Mouse (Mus musculus) G1E (cell line): ENCODE measurements around the gene Sgf29. TPM values are rescaled to one million over a fixed set of nuclear protein-coding genes. Genes with fewer than 3 reads are reported as not detected.

ENCODE experiments used
- ATAC-seq: 2 replicates; pipeline ENCODE4 v1.8.0; 2016; ENCODE audit warnings: mild to moderate bottlenecking; ENCODE audit not compliant: insufficient number of reproducible peaks, poor library complexity, low FRiP score, severe bottlenecking; ENCODE audit errors: extremely low read depth
- DNase-seq: peaks from one replicate; pipeline ENCODE4 v3.0.0; 2012; ENCODE audit warnings: low spot score
- H3K27me3 ChIP-seq: 2 replicates; pipeline ENCODE4 v1.6.1; 2012; ENCODE audit warnings: mild to moderate bottlenecking, low read length, inconsistent platforms; ENCODE audit not compliant: insufficient read depth
- H3K36me3 ChIP-seq: replicated peaks from 2 replicates; pipeline ENCODE3; 2012; ENCODE audit warnings: mild to moderate bottlenecking, inconsistent platforms
- H3K4me1 ChIP-seq: 2 replicates; pipeline ENCODE4 v1.6.1; 2012; ENCODE audit warnings: low read depth, low read length, inconsistent platforms, mixed read lengths; ENCODE audit not compliant: insufficient read depth
- H3K4me3 ChIP-seq: 2 replicates; pipeline ENCODE4 v1.5.1; 2012; ENCODE audit warnings: low read depth, mild to moderate bottlenecking, inconsistent platforms, low read length, moderate library complexity, mixed read lengths
- H3K9me3 ChIP-seq: replicated peaks from 2 replicates; pipeline ENCODE4 v1.6.1; 2012; ENCODE audit warnings: inconsistent platforms
- CTCF ChIP-seq: IDR thresholded peaks from 2 replicates; pipeline ENCODE4 v1.5.1; 2012; ENCODE audit warnings: low read depth, low read length, inconsistent platforms, mixed read lengths
- GATA1 ChIP-seq: IDR thresholded peaks from 2 replicates; pipeline ENCODE4 v1.6.1; 2012; ENCODE audit warnings: borderline replicate concordance, low read length, inconsistent platforms, mixed read lengths
- GATA2 ChIP-seq: IDR thresholded peaks from 2 replicates; pipeline ENCODE4 v1.6.1; 2012; ENCODE audit warnings: low read depth, low read length, inconsistent platforms, borderline replicate concordance
- POLR2AphosphoS5 ChIP-seq: IDR thresholded peaks from 2 replicates; pipeline ENCODE4 v1.6.1; 2012; ENCODE audit warnings: low read depth, low read length, inconsistent platforms; ENCODE audit not compliant: insufficient replicate concordance
- TAL1 ChIP-seq: conservative IDR thresholded peaks from 2 replicates; pipeline ENCODE4 v1.6.1; 2012; ENCODE audit warnings: low read depth, low read length, inconsistent platforms, mixed read lengths
- polyA plus RNA-seq: library from polyadenylated mRNA; stranded (reverse); fragments of >175 nt; gene quantifications from 2 replicates; pipeline ENCODE4 v1.2.3, GENCODE M21; 2012
- total RNA-seq, 2 experiments: library from RNA; stranded (forward) in 1 of 2; stranded (reverse) in 1 of 2; fragments of 200-1000 nt in 1 of 2; fragments of >200 nt in 1 of 2; fragmentation: Nextera tagmentation in 1 of 2; gene quantifications; 2 replicates each; pipeline ENCODE4 v1.2.3; 2014 to 2017

Sgf29 gene
- total and polyA plus RNA-seq, 3 experiments, result 36.8 to 159 (median 124) TPM

DNA sequence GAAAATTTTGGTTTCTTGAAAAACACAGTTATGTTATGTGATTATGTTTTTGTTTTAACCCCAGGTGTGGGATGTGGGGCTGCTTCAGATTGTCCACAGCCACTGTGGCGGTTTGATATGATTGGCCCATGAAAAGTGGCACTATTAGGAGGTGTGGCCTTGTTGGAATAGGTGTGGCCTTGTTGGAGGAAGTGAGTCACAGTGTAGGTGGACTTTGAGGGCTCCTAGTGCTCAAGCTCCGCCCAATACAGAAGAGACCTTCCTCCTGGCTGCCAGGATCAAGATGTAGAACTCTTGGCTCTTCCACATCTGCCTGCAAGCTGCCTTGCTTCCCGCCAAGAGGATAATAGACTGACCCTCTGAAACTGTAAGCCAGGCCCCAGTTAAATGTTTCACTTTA is 36.4 kb upstream of the Sgf29 start:
- DNase-seq, result no peak
- Histone ChIP-seq H3K9me3 (no peaks in the 10 kb centered on the region), H3K4me1 (0 out of 2 replicates have a peak, but pooled peaks cover 6% of the 10 kb centered on the region), H3K4me3 (no peak overlapping the region), H3K36me3 (no peaks in the 10 kb centered on the region), H3K27me3 (peaks cover 36% of the 10 kb centered on the region)
- ATAC-seq, result no peak
- TF ChIP-seq POLR2AphosphoS5, result no peak
- TF ChIP-seq GATA2, result no peak
- TF ChIP-seq GATA1, result no peak
- no peak for TF ChIP-seq CTCF
- no peak for TF ChIP-seq TAL1

DNA sequence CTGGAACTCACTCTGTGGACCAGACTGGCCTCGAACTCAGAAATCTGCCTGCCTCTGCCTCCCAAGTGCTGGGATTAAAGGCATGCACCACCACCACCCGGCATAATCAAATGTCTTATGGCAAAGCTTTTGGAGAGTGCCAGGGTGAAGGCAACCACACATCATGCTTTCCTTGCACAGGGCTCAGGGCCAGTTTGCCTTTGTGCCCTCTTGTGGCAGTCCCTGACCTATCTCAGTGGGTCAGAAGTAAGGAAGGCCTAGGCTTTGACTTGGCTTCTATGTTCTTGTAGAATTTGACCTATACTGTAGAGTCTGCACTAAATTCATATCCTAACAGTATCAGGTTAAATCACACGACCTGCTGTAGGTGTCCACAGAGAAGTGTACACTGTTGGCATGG is 32.4 kb upstream of the Sgf29 start:
- DNase-seq (no peak), ATAC-seq (no peak)
- H3K27me3 ChIP-seq, result peaks cover 17% of the 10 kb centered on the region
- TF ChIP-seq GATA1, result no peak
- no peak for TF ChIP-seq GATA2
- no peak for TF ChIP-seq POLR2AphosphoS5
- TF ChIP-seq CTCF, result no peak
- no peak for TF ChIP-seq TAL1
- H3K4me1 ChIP-seq, result peaks cover 9% of the 10 kb centered on the region
- H3K9me3 ChIP-seq, result no peaks in the 10 kb centered on the region
- H3K4me3 ChIP-seq, result no peak overlapping the region
- H3K36me3 ChIP-seq, result no peaks in the 10 kb centered on the region

DNA sequence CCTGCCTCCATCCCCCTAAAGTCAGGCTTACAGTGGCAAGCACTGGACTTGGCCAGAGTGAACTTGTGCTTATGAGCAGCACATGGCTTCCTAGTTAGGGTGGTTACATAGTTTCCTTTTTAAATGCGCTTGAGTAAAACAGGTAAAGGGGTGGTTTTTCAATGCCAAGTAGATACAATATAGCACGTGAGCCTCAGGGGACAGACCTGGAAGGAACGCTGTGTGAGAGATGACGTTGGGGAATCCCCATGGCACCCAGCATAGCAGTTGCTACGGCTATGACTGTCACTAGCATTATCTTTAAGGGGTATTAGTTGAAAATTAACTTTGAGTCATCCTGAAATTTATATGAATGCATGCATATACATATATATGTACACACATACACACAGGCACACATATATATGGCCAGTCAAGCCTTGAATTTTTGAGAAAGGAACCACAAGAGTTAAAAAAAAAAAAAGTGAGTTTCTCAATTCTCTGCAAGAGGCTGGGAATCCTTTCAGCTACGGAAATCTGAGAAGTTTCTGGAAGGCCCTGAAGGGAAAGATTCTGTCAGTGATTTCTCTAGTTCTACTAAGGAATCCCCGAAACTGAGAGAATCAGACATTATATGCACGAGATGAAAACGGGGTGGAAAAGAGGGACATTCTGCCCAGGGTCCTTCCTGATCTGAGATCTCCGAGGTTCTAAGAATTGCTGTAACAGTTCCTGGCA is 29.4 kb upstream of the Sgf29 start:
- peaks cover 33% of the 10 kb centered on the region for H3K4me1 ChIP-seq
- no peak for ATAC-seq
- TF ChIP-seq GATA2, result no peak
- TF ChIP-seq GATA1, result no peak
- TF ChIP-seq TAL1, result no peak
- TF ChIP-seq CTCF, result no peak
- no peak for TF ChIP-seq POLR2AphosphoS5

DNA sequence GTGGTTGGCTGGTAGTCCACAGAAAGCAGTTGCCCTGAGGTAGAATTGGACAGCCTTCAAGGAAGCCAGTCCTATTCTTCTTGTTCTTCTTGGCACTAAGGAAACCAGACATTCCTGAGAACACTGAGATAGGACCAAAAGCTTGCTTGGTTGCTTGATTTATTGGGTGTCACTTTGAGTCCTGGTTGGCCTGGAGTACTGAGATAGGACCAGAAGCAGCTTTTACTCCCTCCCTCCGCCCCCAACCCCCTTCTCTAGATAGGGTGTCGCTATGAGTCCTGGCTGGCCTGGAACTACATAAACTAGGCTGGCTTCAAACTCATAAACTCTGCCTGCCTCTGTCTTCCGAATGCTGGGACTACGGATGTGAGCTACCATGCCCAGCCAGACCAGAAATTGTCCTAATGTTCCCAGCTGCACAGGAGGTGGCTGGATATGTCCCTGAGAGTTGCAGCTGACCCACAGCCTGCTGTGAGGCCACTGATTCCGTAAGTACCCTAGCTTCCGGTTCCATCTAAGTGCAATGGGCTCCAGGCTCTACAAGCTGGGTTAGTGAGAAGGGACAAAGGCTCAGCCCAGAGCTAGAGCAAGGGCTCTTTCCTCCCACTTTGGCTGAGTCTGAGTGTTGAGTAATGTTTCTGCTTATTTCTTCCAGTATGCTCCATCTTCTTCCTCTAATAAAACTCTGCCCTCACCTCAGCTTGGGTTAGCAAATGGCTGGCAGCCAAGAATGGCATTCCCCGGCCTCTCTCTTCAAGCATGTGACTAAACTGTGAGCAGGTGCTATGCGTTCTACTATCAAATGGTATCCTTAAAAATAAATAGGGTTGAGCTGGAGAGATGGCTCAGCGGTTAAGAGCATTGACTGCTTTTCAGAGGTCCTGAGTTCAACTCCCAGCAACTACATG is 27.4 kb upstream of the Sgf29 start:
- Histone ChIP-seq H3K4me1 (peaks cover 49% of the 10 kb centered on the region), H3K27me3 (peaks cover under 1% of the 10 kb centered on the region; the same call in 1 of the 2 replicates), H3K9me3 (no peaks in the 10 kb centered on the region), H3K4me3 (no peak overlapping the region), H3K36me3 (peaks cover 6% of the 10 kb centered on the region)
- ATAC-seq (no peak), DNase-seq (no peak)
- no peak for TF ChIP-seq GATA2
- TF ChIP-seq CTCF, result no peak
- no peak for TF ChIP-seq GATA1
- TF ChIP-seq POLR2AphosphoS5, result no peak
- TF ChIP-seq TAL1, result no peak

More for the DNA sequence above, 29.4 kb upstream of the Sgf29 start:
- DNase-seq, result no peak
- peaks cover 6% of the 10 kb centered on the region for H3K36me3 ChIP-seq
- peaks cover 11% of the 10 kb centered on the region for H3K27me3 ChIP-seq
- H3K4me3 ChIP-seq, result no peak overlapping the region
- H3K9me3 ChIP-seq, result no peaks in the 10 kb centered on the region

DNA sequence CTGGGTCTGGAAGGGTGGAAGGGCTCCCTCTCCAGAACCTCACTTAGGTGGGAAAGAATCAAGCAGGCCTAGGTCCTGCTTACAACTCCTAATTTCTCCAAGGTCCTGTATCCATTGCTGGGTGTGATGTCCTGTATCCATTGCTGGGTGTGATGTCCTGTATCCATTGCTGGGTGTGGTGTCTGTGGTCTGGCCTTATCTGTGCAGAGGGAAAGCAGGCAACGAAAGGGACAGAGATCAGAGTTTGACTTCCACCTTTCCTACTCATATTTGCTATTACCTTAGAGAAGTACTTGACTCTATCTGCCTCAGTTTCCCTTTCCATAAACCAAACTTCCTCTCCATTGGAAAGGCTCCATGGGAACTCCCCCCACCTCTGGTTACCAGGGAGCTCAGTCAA is 25.7 kb upstream of the Sgf29 start:
- no peak for ATAC-seq
- Histone ChIP-seq H3K36me3 (peaks cover 6% of the 10 kb centered on the region), H3K4me1 (peaks cover 52% of the 10 kb centered on the region), H3K27me3 (no peaks in the 10 kb centered on the region), H3K4me3 (no peak overlapping the region), H3K9me3 (no peaks in the 10 kb centered on the region)
- no peak for TF ChIP-seq GATA1
- no peak for TF ChIP-seq GATA2
- no peak for TF ChIP-seq TAL1
- TF ChIP-seq CTCF, result no peak
- TF ChIP-seq POLR2AphosphoS5, result no peak
- DNase-seq, result no peak

DNA sequence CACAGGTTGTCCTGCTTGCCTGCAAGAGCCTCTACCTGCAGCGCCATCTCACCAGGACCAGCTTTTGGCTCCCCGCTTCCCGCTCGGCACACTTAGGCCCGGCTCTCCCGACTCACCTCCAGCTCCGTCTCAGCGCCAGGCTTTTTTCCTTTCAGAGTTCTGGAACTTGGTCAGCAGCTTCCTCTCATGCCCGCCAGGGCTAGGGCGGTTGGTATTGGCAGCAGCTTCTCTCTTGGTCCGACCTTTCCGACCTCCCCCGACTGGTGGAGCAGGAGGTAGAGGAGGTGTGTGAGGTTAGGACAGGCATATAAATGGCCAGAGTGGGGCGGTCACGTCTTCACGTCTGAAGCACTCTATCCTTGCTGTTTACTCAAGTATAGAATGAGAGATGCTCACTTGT is 24.3 kb upstream of the Sgf29 start:
- no peak for TF ChIP-seq TAL1
- TF ChIP-seq POLR2AphosphoS5, result no peak
- ATAC-seq (no peak), DNase-seq (no peak)
- H3K9me3 ChIP-seq, result no peaks in the 10 kb centered on the region
- peaks cover 62% of the 10 kb centered on the region for H3K4me1 ChIP-seq
- peaks cover 6% of the 10 kb centered on the region for H3K36me3 ChIP-seq
- H3K27me3 ChIP-seq, result no peaks in the 10 kb centered on the region
- H3K4me3 ChIP-seq, result peak overlapping the region; percentile 67; the same call in 1 of the 2 replicates
